Mouse (Mus musculus) thymus, adult 2 months (tissue): ENCODE data around the gene Olfr655. TPM values are rescaled to one million over a fixed set of nuclear protein-coding genes. Genes with fewer than 3 reads are reported as not detected.

Experiments used
- DNase-seq: peaks from one replicate; pipeline ENCODE4 v3.0.0; 2021
- H3K27ac ChIP-seq: fragments of 200-500 bp; 2 replicates; pipeline ENCODE4 v1.5.1; 2012; ENCODE audit warnings: low read length, control low read depth; ENCODE audit not compliant: control insufficient read depth, insufficient read depth
- H3K27me3 ChIP-seq: fragments of 200-500 bp; 2 replicates; pipeline ENCODE4 v1.6.1; 2012; ENCODE audit warnings: mild to moderate bottlenecking, low read length, moderate library complexity, mixed read lengths; ENCODE audit not compliant: control insufficient read depth, insufficient read depth
- H3K36me3 ChIP-seq: fragments of 200-500 bp; 2 replicates; pipeline ENCODE4 v1.6.1; 2012; ENCODE audit warnings: mild to moderate bottlenecking, low read length, moderate library complexity; ENCODE audit not compliant: control insufficient read depth, insufficient read depth
- H3K4me1 ChIP-seq: fragments of 200-500 bp; replicated peaks from 2 replicates; pipeline ENCODE4 v1.6.1; 2012; ENCODE audit warnings: low read length; ENCODE audit not compliant: control insufficient read depth, insufficient read depth
- H3K4me3 ChIP-seq: fragments of 200-500 bp; 2 replicates; pipeline ENCODE4 v1.5.1; 2012; ENCODE audit warnings: mild to moderate bottlenecking, low read length, control low read depth, moderate library complexity; ENCODE audit not compliant: control insufficient read depth, insufficient read depth
- CTCF ChIP-seq: fragments of 200-500 bp; IDR thresholded peaks from 2 replicates; pipeline ENCODE4 v1.5.1; 2012; ENCODE audit warnings: mild to moderate bottlenecking, control low read depth, low read length, moderate library complexity, borderline replicate concordance; ENCODE audit not compliant: control insufficient read depth, poor library complexity, insufficient read depth; ENCODE audit errors: extremely low read depth
- POLR2A ChIP-seq: fragments of 200-500 bp; IDR thresholded peaks from 2 replicates; pipeline ENCODE4 v1.6.1; 2012; ENCODE audit warnings: mild to moderate bottlenecking, low read length, control low read depth, moderate library complexity; ENCODE audit not compliant: control insufficient read depth, poor library complexity, insufficient read depth; ENCODE audit errors: extremely low read depth
- WGBS: fragments of 180-500 bp; shearing (Covaris S2); methylation state at CpG from one replicate; pipeline ENCODE4 v1.1.7; 2018; 5-methylcytosine and 5-hydroxymethylcytosine counted together
- polyA plus RNA-seq: library from polyadenylated mRNA; depleted of rRNA; stranded (reverse); fragments of >200 nt; gene quantifications from 2 replicates; pipeline ENCODE4 v1.2.3, GENCODE M21; 2012; rRNA removed

Gene Olfr655
- polyA plus RNA-seq: not detected in 2 replicates

GRCm38 (mm10) chr7:104601679-104602078 is at the start of gene Olfr655:
TSS of gene Olfr655 (minus strand) at chr7:104601779.
- Histone ChIP-seq H3K4me3 (no peak within 1 kb of the TSS), H3K27me3 (no peaks in the 10 kb centered on the region), H3K27ac (no peak within 1 kb of the TSS), H3K36me3 (no peaks in the 10 kb centered on the region), H3K4me1 (no peaks in the 10 kb centered on the region)
- WGBS: 92% methylated on average over 2 of the region's 2 CpGs
- DNase-seq: no peak
- TF ChIP-seq POLR2A (no peak), CTCF (no peak)

GRCm38 (mm10) chr7:104646841-104647482 is 45.4 kb upstream of the Olfr655 start, which contains the start of gene Olfr658:
TSS of gene Olfr658 (minus strand) at chr7:104647305.
- 24% methylated on average over 22 of the region's 22 CpGs for WGBS
- Histone ChIP-seq H3K36me3 (no peaks in the 10 kb centered on the region), H3K4me3 (peak within 1 kb of the TSS; percentile 3), H3K4me1 (no peaks in the 10 kb centered on the region), H3K27ac (no peak within 1 kb of the TSS), H3K27me3 (no peaks in the 10 kb centered on the region)
- DNase-seq: peak; percentile 20
- TF ChIP-seq POLR2A (no peak), CTCF (no peak)

GRCm38 (mm10) chr7:104624494-104624893 is 22.9 kb upstream of the Olfr655 start, which contains the start of gene Olfr657:
TSS of gene Olfr657 (plus strand) at chr7:104624794.
- Histone ChIP-seq H3K27ac (no peak within 1 kb of the TSS), H3K27me3 (no peaks in the 10 kb centered on the region), H3K4me1 (no peaks in the 10 kb centered on the region), H3K4me3 (no peak within 1 kb of the TSS), H3K36me3 (no peaks in the 10 kb centered on the region)
- no peak for DNase-seq
- TF ChIP-seq POLR2A (no peak), CTCF (no peak)

- 90% methylated on average over 4 of the region's 4 CpGs for WGBS
- no peaks in the 10 kb centered on the region for H3K36me3 ChIP-seq
- no peak for TF ChIP-seq CTCF
- TF ChIP-seq POLR2A: no peak
- no peaks in the 10 kb centered on the region for H3K27me3 ChIP-seq
- no peak for DNase-seq
- no peaks in the 10 kb centered on the region for H3K4me1 ChIP-seq
- no peak within 1 kb of the TSS for H3K4me3 ChIP-seq
- no peak within 1 kb of the TSS for H3K27ac ChIP-seq
Observed at GRCm38 (mm10) chr7:104613655-104614054, 12.1 kb upstream of the Olfr655 start, which contains the start of gene Olfr656. TSS of gene Olfr656 (plus strand) at chr7:104613955.

GRCm38 (mm10) chr7:104604727-104605126 is 3.1 kb upstream of the Olfr655 start:
- no peaks in the 10 kb centered on the region for H3K36me3 ChIP-seq
- DNase-seq: no peak
- TF ChIP-seq POLR2A: no peak
- no peak for TF ChIP-seq CTCF
- no peaks in the 10 kb centered on the region for H3K4me1 ChIP-seq
- H3K4me3 ChIP-seq: no peak overlapping the region
- no peak overlapping the region for H3K27ac ChIP-seq
- no peaks in the 10 kb centered on the region for H3K27me3 ChIP-seq

GRCm38 (mm10) chr7:104603173-104603572 is 1.6 kb upstream of the Olfr655 start:
- Histone ChIP-seq H3K4me3 (no peak overlapping the region), H3K36me3 (no peaks in the 10 kb centered on the region), H3K27me3 (no peaks in the 10 kb centered on the region), H3K4me1 (no peaks in the 10 kb centered on the region), H3K27ac (no peak overlapping the region)
- TF ChIP-seq CTCF (no peak), POLR2A (no peak)
- WGBS: 21% methylated on average over 3 of the region's 3 CpGs
- peak; percentile 57 for DNase-seq

- TF ChIP-seq POLR2A: no peak
- TF ChIP-seq CTCF: no peak
- Histone ChIP-seq H3K4me1 (no peaks in the 10 kb centered on the region), H3K27ac (no peak overlapping the region), H3K27me3 (no peaks in the 10 kb centered on the region), H3K4me3 (no peak overlapping the region), H3K36me3 (no peaks in the 10 kb centered on the region)
- WGBS: 49% methylated on average over 5 of the region's 5 CpGs
- DNase-seq: no peak
Observed at GRCm38 (mm10) chr7:104588274-104588673, 13.3 kb downstream of the Olfr655 start.
